Mouse (Mus musculus) layer of hippocampus, adult 11-12 months (tissue): ENCODE measurements at regions not wholly inside any gene's neighbourhood (a gene's known extent, or its start where the extent isn't known, plus 50 kb on each side); places are given as distances from the start of the nearest gene placed in this dataset.

Source experiments
- DNase-seq: peaks from one replicate; pipeline ENCODE4 v3.0.0; 2022; ENCODE audit warnings: low spot score

- no peak for DNase-seq
Observed at GRCm38 (mm10) chr14:73978694-73979093, 317.7 kb downstream of the Gm21750 start.

DNA sequence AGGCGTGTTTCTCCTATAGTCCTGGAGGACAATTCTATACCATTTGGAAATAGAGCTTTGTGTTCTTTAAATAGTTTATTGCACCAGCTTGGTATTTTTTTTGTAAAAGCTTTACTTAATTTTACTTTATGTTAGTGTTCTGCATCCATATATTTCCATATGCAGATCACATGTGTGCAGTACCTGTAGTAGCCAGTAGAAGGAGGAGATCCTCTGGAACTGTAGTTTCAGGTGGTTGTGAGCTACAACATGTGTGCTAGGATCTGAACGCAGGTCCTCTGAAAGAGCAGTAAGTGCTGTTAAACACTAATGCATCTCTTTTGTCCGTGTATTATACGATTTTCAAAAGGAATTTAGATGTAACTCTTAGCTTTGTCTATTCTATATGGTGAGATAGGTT lies 335.2 kb downstream of the Gm21750 start:
- DNase-seq, result no peak

DNA sequence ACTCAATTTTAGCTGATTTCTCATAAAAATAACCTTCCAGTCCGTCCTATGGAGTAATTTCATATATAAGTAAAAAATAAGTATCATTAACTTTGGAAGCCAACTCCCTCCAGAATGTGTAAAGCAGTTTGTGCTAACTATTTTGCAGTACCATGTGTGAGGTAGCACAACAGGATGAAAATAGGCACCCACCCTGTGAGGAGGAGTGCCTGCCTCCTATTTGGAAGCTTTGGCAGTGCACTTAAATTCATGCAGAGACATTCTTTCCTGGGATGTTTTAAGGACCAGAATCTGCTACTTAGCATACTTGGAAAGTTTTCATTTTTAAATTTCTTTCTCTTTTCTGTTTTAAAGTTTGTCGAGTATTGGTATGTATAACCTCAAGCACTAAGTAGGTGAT lies 336.8 kb downstream of the Gm21750 start:
- DNase-seq, result no peak

DNA sequence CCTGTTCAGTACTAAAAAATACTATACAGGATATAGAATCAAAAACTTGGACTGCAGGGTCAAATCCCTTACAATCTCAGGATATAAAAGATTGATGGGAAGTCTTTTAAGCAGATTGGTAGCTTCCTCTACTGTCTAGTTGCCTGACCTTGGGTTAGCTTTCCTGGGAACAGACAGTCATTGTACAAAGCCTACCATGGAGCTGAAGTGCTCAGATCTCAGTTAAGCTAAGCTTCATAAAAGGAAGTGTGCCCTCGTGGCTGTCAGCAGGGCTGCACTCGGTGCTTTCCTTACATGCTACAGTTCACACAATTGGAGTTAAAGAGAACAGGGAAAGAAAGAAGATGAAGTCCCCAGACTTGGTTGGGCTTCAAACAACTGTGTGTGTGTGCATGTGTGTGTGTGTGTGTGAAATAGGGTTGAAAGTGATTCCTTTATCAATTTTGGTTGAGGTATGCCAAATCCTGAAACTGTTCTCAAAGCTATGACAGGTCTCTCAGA lies 338.4 kb downstream of the Gm21750 start:
- DNase-seq, result no peak

DNA sequence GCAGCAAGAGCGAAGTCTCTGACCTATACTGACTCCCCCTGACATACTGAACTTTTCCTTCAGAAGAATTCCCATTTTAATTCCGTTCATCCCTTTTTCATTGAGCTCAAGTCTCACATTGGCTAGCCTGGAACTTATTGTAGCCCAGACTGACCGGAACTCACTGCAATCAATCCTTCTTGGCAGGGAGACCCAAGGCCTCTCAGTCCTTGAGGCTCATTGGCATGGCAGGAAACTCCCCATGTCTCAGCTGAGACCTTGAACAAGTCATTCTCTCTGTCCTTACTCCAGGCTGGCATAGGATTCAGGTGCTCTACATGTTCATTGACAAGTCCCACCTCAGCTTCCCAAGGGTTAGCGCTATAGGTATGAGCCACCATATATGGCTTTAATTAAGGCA lies 345.9 kb downstream of the Gm21750 start:
- no peak for DNase-seq

DNA sequence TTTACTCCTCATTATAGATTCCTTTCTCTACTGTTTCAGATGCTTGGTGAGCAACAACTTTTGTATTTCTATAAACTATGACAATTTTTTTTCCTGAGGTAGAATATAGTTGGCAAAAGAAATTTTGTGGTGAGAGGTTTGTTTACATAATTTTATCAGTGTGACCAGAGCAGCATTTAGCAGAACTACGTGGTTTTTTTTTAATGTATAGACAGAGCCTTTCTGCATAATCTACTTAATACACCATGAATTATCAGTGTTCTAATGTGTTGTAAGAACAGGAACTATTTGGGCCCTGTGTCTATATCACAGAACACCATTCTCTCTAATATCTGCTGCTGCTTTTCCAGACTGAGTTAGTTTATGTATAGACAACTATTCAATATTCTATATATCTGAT lies 350.5 kb downstream of the Gm21750 start:
- DNase-seq, result no peak

GRCm38 (mm10) chr14:74019421-74019820 lies 358.4 kb downstream of the Gm21750 start:
- no peak for DNase-seq

DNA sequence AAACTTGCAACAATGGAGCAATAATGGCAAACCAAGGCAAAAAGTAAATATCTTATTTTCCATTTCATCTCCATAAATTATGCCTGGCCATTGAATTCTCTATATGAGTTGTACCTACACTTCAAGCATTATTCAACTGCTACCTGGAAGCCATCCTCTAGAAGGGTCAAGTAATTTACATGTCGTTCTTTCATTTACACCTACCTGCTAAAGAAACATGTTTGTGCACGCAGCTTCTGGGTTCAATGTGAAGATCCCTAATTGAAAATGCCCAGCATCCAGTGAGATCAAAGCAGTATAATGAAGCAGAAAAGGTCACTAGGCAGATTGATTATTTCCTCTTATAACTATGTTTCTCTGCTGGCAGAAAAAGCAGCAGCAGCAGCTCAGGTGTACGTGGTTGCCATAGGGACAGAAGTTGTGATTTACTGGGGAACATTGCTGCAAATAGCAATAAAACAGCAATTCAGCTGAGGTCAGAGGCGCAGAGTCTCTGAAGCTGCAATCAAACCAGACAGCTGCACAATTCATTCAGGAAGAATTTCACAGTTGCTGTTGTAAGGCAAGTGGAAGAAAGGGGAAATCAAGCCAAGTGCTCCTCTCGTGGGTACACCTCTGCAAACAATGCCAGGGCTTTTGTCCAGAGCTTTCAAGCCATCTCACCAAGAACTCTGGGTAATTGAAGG lies 386.1 kb downstream of the Gm21750 start:
- DNase-seq, result no peak

GRCm38 (mm10) chr14:74047695-74048280 lies 386.8 kb downstream of the Gm21750 start:
- DNase-seq, result no peak

- DNase-seq, result no peak
Observed at GRCm38 (mm10) chr14:74048386-74048785, 387.4 kb downstream of the Gm21750 start.

DNA sequence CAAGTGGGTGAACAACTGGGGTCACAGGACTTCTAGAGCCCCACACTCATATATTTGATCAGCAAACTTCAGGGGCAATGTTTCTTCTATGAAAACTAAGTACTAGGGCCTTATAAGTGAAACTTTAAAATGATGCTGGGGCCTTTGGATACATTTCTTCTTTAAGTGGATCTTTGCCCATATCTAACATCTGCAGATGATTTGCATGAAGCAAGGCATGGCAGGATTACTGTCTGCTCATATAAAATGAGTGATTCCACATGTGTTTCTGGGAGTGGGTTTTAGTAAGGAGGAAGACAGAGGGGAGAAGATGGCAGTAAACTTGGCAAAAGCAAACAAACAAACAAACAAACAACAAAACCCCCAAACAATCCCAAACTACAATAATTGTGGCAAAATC lies 405.0 kb downstream of the Gm21750 start:
- no peak for DNase-seq

DNA sequence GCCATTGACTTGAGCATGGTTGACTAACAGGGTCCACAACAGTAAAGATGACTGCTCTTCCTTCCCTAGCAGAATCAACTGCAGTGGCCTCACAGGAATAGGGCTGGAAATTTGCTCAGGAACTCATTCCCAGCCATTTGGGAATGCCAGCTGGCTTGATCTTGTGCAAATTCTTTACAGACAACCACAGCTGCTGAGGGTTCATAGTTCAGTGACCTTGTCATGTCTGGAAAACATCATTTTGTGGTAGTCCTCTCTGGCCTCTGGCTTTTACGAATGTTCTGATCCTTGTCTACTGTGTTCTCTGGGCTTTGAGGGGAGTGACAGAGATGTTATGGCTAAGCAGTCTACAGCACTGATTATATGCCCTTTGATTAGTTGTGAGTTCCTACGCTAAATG lies 432.0 kb downstream of the Gm21750 start:
- no peak for DNase-seq

- DNase-seq, result no peak
Observed at GRCm38 (mm10) chr14:74099696-74100095, 438.7 kb downstream of the Gm21750 start.

DNA sequence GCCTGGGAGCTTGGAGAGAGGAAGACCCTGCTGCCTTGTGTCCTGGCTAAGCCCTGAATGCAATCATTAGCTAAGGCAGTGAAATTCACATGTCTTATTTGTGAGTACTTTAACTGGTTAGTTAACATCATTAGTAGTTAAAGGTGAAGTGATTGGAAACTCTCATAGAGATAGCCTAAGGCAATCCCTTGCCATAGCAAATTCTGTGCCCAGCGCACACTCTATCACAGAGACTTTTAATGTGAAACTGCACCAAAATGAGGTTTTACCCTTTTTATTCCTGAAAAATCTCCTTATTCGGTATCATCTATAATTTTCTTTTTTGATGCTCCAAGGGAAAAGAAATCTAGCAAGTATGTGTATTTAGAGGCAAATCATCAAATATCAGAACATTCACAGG lies 451.6 kb downstream of the Gm21750 start:
- DNase-seq, result no peak

GRCm38 (mm10) chr14:74113116-74113515 lies 452.1 kb downstream of the Gm21750 start:
- DNase-seq, result no peak

DNA sequence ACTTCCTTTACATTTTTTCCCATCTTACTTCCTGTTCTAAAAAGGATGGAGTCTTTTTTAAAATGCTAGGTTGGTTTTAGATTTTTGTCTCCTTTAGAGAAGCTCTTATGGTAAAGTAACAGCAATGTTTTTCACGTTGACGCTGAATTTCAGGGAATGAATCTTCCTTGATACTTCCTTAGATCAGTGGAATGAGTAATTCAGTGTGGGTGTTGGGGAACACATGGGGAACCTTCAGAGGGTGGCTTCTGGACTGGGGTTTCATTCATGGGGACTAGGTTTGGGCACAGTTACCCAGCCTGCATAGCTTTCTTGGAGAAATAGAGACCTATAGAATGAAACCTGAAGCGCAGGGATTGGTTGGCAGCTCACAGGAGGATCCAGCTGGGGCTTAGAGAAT lies 452.5 kb downstream of the Gm21750 start:
- DNase-seq, result no peak

GRCm38 (mm10) chr14:74117686-74118085 lies 456.7 kb downstream of the Gm21750 start:
- no peak for DNase-seq

DNA sequence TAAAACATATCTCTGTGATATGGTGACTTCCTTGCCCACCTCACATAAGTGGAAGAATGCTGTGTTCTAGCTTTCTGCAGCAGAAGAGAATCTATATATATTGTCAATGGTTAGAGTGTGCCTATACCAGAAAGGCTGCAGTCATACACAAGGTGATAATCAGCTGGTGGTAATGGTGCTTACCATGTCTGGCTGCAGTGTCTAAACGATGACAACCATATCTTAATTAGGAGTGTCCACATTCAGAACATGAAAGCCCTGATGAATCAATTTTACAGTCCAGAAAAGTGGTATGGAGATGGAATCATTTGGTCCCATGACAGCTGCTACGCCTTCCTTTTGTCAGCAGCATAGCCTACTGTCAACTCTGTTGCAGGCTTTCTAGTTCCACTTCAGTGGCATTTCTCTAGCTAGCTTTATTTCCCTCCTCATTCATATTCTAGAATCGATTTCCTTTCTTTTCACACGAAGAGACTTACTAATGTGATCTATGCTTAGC lies 484.2 kb downstream of the Gm21750 start:
- DNase-seq, result no peak

DNA sequence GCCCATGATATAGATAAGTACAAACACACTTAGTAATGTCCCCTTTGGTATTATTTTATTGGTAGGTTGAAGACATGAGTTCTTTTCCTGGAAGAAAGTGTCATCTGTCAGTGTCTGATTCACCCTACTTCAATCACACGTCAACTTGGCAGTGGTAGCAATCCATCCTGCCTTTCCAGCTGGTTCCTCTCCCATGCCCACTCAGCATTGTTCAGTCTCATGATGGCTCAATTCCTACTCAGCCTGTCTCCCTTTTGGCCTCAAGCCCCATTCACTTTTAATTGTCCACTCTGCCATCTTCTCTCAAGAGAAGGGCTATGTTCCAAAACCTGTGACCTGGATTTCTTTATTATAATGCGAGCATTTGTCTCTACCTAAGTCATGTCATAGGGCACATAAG lies 474.4 kb upstream of the Htr2a start:
- peak; percentile 22 for DNase-seq

DNA sequence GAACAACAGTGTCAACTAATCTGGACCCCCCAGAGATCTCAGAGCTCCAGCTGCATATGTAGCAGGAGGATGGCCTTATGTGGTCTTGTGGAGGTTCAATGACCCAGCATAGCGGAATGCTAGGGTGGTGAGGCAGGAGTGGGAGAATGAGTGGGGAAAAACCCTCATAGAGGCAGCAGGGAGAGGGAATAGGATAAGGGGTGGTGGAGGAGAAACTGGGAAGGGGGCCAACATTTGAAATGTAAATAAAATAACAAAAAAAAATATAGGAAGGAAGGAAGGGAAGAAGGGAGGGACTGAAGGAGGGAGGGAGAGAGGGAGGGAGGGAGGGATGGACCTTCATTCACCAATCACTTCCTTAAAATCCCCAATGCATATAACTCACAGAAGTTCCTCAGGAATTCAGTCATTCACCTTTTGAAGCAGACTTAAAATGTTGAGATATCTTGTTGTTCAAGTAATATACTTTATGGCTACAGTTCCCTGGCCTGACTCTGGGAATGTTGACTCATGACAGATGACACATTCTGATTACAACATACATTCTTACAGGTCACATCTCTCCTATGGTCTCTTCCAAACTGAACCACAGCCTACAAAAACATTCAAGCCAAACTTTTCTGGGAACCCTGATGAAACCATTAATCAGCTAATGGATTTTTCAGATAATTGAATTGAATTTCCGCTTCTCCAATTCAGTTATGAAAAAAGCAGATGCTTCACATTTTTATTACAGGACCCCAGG lies 471.3 kb upstream of the Htr2a start:
- DNase-seq, result no peak

- DNase-seq, result no peak
Observed at GRCm38 (mm10) chr14:74180066-74180465, 460.6 kb upstream of the Htr2a start.

GRCm38 (mm10) chr14:74182996-74183395 lies 457.6 kb upstream of the Htr2a start:
- no peak for DNase-seq

GRCm38 (mm10) chr14:74201710-74202109 lies 438.9 kb upstream of the Htr2a start:
- DNase-seq, result no peak
